1 mouse cellular context compared by ENCODE assay signal in genomic region chr3:89395806-89396653, GRCm38 (mm10).
A peak's percentile ranks its signal among the peaks of the same experiment; 100 is the strongest.
TF ChIP-seq lines count a peak whose summit lies in the region.

No protein-coding gene starts in this region.

TF ChIP-seq in MEL, 35 proteins besides CTCF, POLR2A, EP300 and RAD21:
- TF ChIP-seq ZNF384 (IDR thresholded peaks at IDR 0.05; ENCODE audit: low read depth, low read length): no peak
- no peak; the same call in 1 of the 2 replicates for TF ChIP-seq KAT2A (conservative IDR thresholded peaks at IDR 0.05; ENCODE audit: low read depth, low read length)
- TF ChIP-seq RCOR1 (IDR thresholded peaks at IDR 0.05; ENCODE audit: low read depth, low read length): no peak
- TF ChIP-seq HCFC1 (IDR thresholded peaks at IDR 0.05; ENCODE audit: low read depth, low read length): peak; percentile 64
- peak; percentile 5; the same call in 1 of the 2 replicates for TF ChIP-seq MXI1 (IDR thresholded peaks at IDR 0.05; ENCODE audit: low read depth, low read length)
- TF ChIP-seq SIN3A (IDR thresholded peaks at IDR 0.05; ENCODE audit: low read length): peak; percentile 37
- TF ChIP-seq E2F4 (IDR thresholded peaks at IDR 0.05; ENCODE audit: borderline replicate concordance, low read depth, low read length): no peak
- peak; percentile 74 for TF ChIP-seq ETS1 (IDR thresholded peaks at IDR 0.05; ENCODE audit: low read depth, low read length)
- no peak for TF ChIP-seq CHD1 (IDR thresholded peaks at IDR 0.05; ENCODE audit: low read depth, low read length)
- peak; percentile 98 for TF ChIP-seq TBP (IDR thresholded peaks at IDR 0.05; ENCODE audit: low read depth, low read length)
- peak; percentile 58 for TF ChIP-seq NELFE (IDR thresholded peaks at IDR 0.05; ENCODE audit: low read depth, low read length)
- TF ChIP-seq POLR2AphosphoS5 (IDR thresholded peaks at IDR 0.05; ENCODE audit: borderline replicate concordance, low read depth, low read length): no peak
- peak; percentile 99 for TF ChIP-seq ZMIZ1 (IDR thresholded peaks at IDR 0.05; ENCODE audit: low read depth, low read length)
- TF ChIP-seq USF1 (IDR thresholded peaks at IDR 0.05; ENCODE audit: low read depth, low read length): 0 out of 2 replicates have a peak, but pooled peaks have one; percentile 2
- TF ChIP-seq MEF2A (IDR thresholded peaks at IDR 0.05; ENCODE audit: extremely low read depth, insufficient replicate concordance, low read depth, low read length, poor library complexity, severe bottlenecking): peak; percentile 82
- TF ChIP-seq MYC (IDR thresholded peaks at IDR 0.05; ENCODE audit: low read depth, low read length): 0 out of 2 replicates have a peak, but pooled peaks have one; percentile 24
- no peak for TF ChIP-seq ZC3H11A (IDR thresholded peaks at IDR 0.05; ENCODE audit: low read depth, low read length)
- no peak for TF ChIP-seq BHLHE40 (IDR thresholded peaks at IDR 0.05; ENCODE audit: borderline replicate concordance, low read depth, low read length)
- no peak for TF ChIP-seq GABPA (IDR thresholded peaks at IDR 0.05; ENCODE audit: low read depth, low read length)
- TF ChIP-seq ZKSCAN1 (IDR thresholded peaks at IDR 0.05; ENCODE audit: low read depth, low read length): 0 out of 2 replicates have a peak, but pooled peaks have one; percentile 21
- TF ChIP-seq JUND (IDR thresholded peaks at IDR 0.05; ENCODE audit: low read depth, low read length): no peak
- TF ChIP-seq UBTF (IDR thresholded peaks at IDR 0.05; ENCODE audit: borderline replicate concordance, insufficient read depth, low read depth, low read length): no peak
- TF ChIP-seq TCF12 (IDR thresholded peaks at IDR 0.05; ENCODE audit: low read depth, low read length): peak; percentile 17; the same call in 1 of the 2 replicates
- TF ChIP-seq CHD2 (IDR thresholded peaks at IDR 0.05; ENCODE audit: low read length): no peak
- no peak; the same call in 1 of the 2 replicates for TF ChIP-seq MAX (IDR thresholded peaks at IDR 0.05; ENCODE audit: low read length)
- TF ChIP-seq MAFK (IDR thresholded peaks at IDR 0.05; ENCODE audit: borderline replicate concordance, low read depth, low read length): 0 out of 2 replicates have a peak, but pooled peaks have one; percentile 45
- no peak for TF ChIP-seq TAL1 (IDR thresholded peaks at IDR 0.05; ENCODE audit: low read length)
- TF ChIP-seq NRF1 (IDR thresholded peaks at IDR 0.05; ENCODE audit: insufficient read depth, low read depth, low read length, poor library complexity, severe bottlenecking): no peak
- no peak for TF ChIP-seq MYB (IDR thresholded peaks at IDR 0.05; ENCODE audit: low read depth, low read length)
- TF ChIP-seq MAZ (IDR thresholded peaks at IDR 0.05; ENCODE audit: low read depth, low read length): peak; percentile 56
- TF ChIP-seq USF2 (IDR thresholded peaks at IDR 0.05; ENCODE audit: borderline replicate concordance in 1 of 2, insufficient read depth in 1 of 2, low read depth in 1 of 2, low read length in 2 of 2): no peak
- peak; percentile 84; the same call in 1 of the 2 replicates for TF ChIP-seq POLR2AphosphoS2 (IDR thresholded peaks at IDR 0.05; ENCODE audit: low read length)
- peak; percentile 74 for TF ChIP-seq SMC3 (IDR thresholded peaks at IDR 0.05; ENCODE audit: low read depth, low read length)
- peak; percentile 42 for TF ChIP-seq ELF1 (IDR thresholded peaks at IDR 0.05; ENCODE audit: low read depth, low read length)
- 0 out of 2 replicates have a peak, but pooled peaks have one; percentile 41 for TF ChIP-seq GATA1 (IDR thresholded peaks at IDR 0.05; ENCODE audit: low read depth, low read length)
